Mouse (Mus musculus): ENCODE results near the gene Ggct. TPM values are rescaled to one million over a fixed set of nuclear protein-coding genes. Genes with fewer than 3 reads are reported as not detected.

The Ggct gene
- total RNA-seq (2021), result 10 to 100 TPM; 24.3 to 24.7 TPM

- intact Hi-C loops (cut with DNase I), result loop anchor here (1.0 to 5.0 kb wide), 5 partner anchors 19 to 288 kb away; partner anchors contain the start of gene Znrf2
- DNase-seq, result peak; percentile 93 to 94
These were observed at the start of gene Ggct for GRCm38 (mm10) chr6:54992734-54993260. Gene Ggct, minus strand, starts transcription at chr6:54992950.

GRCm38 (mm10) chr6:55040031-55040430 lies 47.3 kb upstream of the Ggct start:
- no peak for DNase-seq
- intact Hi-C loops (cut with DNase I), result no loop called here

GRCm38 (mm10) chr6:55039446-55039783 lies 46.7 kb upstream of the Ggct start:
- DNase-seq, result no peak
- intact Hi-C loops (cut with DNase I), result loop anchor here (5.0 kb wide), 1 partner anchor 128 kb away; no protein-coding TSS in a partner anchor

- DNase-seq, result peak in 1 of 2 experiments; percentile 6
- intact Hi-C loops (cut with DNase I), result loop anchor here (5.0 kb wide), 1 partner anchor 128 kb away; no protein-coding TSS in a partner anchor
These were observed 46.1 kb upstream of the Ggct start for GRCm38 (mm10) chr6:55038671-55039445.

- intact Hi-C loops (cut with DNase I), result loop anchor here (5.0 kb wide), 1 partner anchor 129 kb away; no protein-coding TSS in a partner anchor
- peak; percentile 85 to 88 for DNase-seq
These were observed 45.3 kb upstream of the Ggct start, which contains the start of gene Gars for GRCm38 (mm10) chr6:55037799-55038670. Gene Gars, plus strand, starts transcription at chr6:55038007.

- intact Hi-C loops (cut with DNase I), result loop anchor here (5.0 kb wide), 1 partner anchor 131 kb away; no protein-coding TSS in a partner anchor
- no peak for DNase-seq
These were observed 44.0 kb upstream of the Ggct start for GRCm38 (mm10) chr6:55036731-55037130.

- intact Hi-C loops (cut with DNase I), result no loop called here
- no peak for DNase-seq
These were observed 34.9 kb upstream of the Ggct start for GRCm38 (mm10) chr6:55027642-55028041.

GRCm38 (mm10) chr6:55021806-55022205 lies 29.1 kb upstream of the Ggct start:
- DNase-seq, result no peak

GRCm38 (mm10) chr6:55018417-55018816 lies 25.7 kb upstream of the Ggct start:
- intact Hi-C loops (cut with DNase I), result loop anchor here (5.0 kb wide), 2 partner anchors 211 to 311 kb away; no protein-coding TSS in a partner anchor

More at GRCm38 (mm10) chr6:55021806-55022205, 29.1 kb upstream of the Ggct start:
- intact Hi-C loops (cut with DNase I), result no loop called here

GRCm38 (mm10) chr6:55016710-55017583 lies 24.2 kb upstream of the Ggct start:
- peak; percentile 51 to 66 for DNase-seq
- intact Hi-C loops (cut with DNase I), result loop anchor here (1.0 to 5.0 kb wide), 4 partner anchors 100 to 310 kb away; no protein-coding TSS in a partner anchor

More at GRCm38 (mm10) chr6:55018417-55018816, 25.7 kb upstream of the Ggct start:
- DNase-seq, result no peak

GRCm38 (mm10) chr6:55016236-55016635 lies 23.5 kb upstream of the Ggct start:
- peak; percentile 38 to 52 for DNase-seq
- intact Hi-C loops (cut with DNase I), result loop anchor here (5.0 kb wide), 2 partner anchors 209 to 309 kb away; no protein-coding TSS in a partner anchor

- DNase-seq, result no peak
- intact Hi-C loops (cut with DNase I), result no loop called here
These were observed 21.4 kb upstream of the Ggct start for GRCm38 (mm10) chr6:55014184-55014583.

GRCm38 (mm10) chr6:55012516-55012915 lies 19.8 kb upstream of the Ggct start:
- intact Hi-C loops (cut with DNase I), result no loop called here
- no peak for DNase-seq

- no peak for DNase-seq
- intact Hi-C loops (cut with DNase I), result no loop called here
These were observed 17.8 kb upstream of the Ggct start for GRCm38 (mm10) chr6:55010330-55011091.

GRCm38 (mm10) chr6:55009391-55010230 lies 16.9 kb upstream of the Ggct start:
- intact Hi-C loops (cut with DNase I), result no loop called here
- DNase-seq, result no peak

GRCm38 (mm10) chr6:55008401-55008800 lies 15.7 kb upstream of the Ggct start:
- DNase-seq, result no peak
- intact Hi-C loops (cut with DNase I), result no loop called here

GRCm38 (mm10) chr6:55003559-55003958 lies 10.8 kb upstream of the Ggct start:
- intact Hi-C loops (cut with DNase I), result no loop called here
- DNase-seq, result no peak

- intact Hi-C loops (cut with DNase I), result no loop called here
- no peak for DNase-seq
These were observed 9.7 kb upstream of the Ggct start for GRCm38 (mm10) chr6:55002438-55002837.
